Mouse (Mus musculus): ENCODE measurements around the gene Rnf183.

Gene Rnf183

DNA sequence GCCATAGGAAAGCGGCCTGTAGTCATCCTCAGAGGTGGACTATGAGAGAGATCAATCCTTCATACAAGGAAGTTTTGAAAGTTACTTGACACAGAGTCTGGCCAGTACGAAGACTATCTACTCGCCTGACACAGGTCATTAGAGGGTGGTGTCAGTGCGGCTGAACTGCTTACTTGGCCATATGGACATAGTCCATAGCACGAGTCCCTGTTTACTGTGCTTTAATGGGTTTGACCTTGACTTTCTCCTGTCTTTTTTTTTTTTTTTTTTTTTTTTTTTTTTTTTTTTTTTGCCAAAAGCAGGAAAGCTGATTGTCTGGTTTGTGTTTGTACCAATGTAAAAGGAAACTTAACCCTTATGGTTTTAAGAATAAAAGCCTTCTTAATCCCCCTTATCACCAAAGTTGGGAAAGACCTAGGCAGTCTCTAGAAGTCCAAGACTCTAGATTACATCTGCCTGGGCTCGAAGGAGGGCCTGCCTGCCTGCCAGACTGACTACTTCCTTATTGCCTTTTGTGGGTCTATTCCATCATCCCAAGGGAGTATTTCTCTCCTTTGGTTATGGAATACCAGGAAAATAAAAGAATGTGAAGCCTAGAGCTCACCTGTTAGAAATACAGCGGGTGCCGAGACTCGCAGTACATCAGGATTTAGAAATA, 55.2 kb downstream of the Rnf183 start:
- no peak for DNase-seq
